Mouse (Mus musculus): ENCODE measurements around the gene Ccdc177. TPM values are rescaled to one million over a fixed set of nuclear protein-coding genes. Genes with fewer than 3 reads are reported as not detected.

Ccdc177 gene
- total and polyA plus RNA-seq, 3 experiments, result not detected

DNA sequence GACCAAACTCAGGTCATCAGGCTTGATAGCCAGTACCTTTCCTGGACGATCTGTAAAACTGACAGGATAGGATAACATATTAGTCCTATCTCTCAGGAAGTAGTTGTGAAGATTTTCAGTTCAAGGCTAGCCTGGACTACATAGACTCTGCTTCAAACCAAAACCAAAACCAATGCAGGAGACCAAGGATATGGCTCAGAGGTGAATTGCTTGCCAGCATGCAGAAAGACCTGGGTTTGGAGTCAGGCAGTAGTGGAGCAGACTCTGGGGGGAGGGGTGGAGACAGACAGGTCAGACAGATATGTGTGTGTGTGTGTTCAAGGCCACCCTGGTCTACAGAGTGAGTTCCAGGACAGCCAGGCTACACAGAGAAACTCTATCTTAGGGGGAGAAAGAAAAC, 26.1 kb upstream of the Ccdc177 start:
- Histone ChIP-seq H3K4me1 (ENCODE audit: control insufficient read depth in 1 of 2, insufficient read depth in 2 of 2, low read length in 2 of 2) (peaks cover 15 to 46% of the 10 kb centered on the region in 2 experiments), H3K27me3 (ENCODE audit: control insufficient read depth in 1 of 2, insufficient read depth in 2 of 2, low read length in 2 of 2) (no peaks in the 10 kb centered on the region), H3K9ac (ENCODE audit: control insufficient read depth, low read depth, low read length, poor library complexity, severe bottlenecking) (no peak overlapping the region), H3K36me3 (ENCODE audit: control insufficient read depth in 1 of 2, insufficient read depth in 2 of 2, low read length in 2 of 2) (peaks cover 0 to 34% of the 10 kb centered on the region in 2 experiments; a peak in 2 of 4 replicates), H3K4me3 (ENCODE audit: control insufficient read depth in 1 of 2, insufficient read depth in 1 of 2, low read depth in 2 of 2, low read length in 2 of 2) (no peak overlapping the region), H3K79me2 (ENCODE audit: control insufficient read depth, insufficient read depth, low read length, poor library complexity) (peaks cover 12% of the 10 kb centered on the region), H3K9me3 (replicated peaks; ENCODE audit: insufficient read depth, low read length) (no peaks in the 10 kb centered on the region), H3K27ac (ENCODE audit: control insufficient read depth, low read depth, low read length) (no peak overlapping the region)
- peak; percentile 31 for DNase-seq (ENCODE audit: low read depth, low spot score)
- TF ChIP-seq E2F4 (IDR thresholded peaks at IDR 0.05; ENCODE audit: borderline replicate concordance, low read depth, low read length) (no peak), MEF2A (IDR thresholded peaks at IDR 0.05; ENCODE audit: extremely low read depth, insufficient replicate concordance, low read depth, low read length, poor library complexity, severe bottlenecking) (no peak), KAT2A (conservative IDR thresholded peaks at IDR 0.05; ENCODE audit: low read depth, low read length) (no peak), GATA1 (IDR thresholded peaks at IDR 0.05; ENCODE audit: low read depth, low read length) (no peak), ZMIZ1 (IDR thresholded peaks at IDR 0.05; ENCODE audit: low read depth, low read length) (no peak), MAX (IDR thresholded peaks at IDR 0.05; ENCODE audit: low read length) (no peak), RCOR1 (IDR thresholded peaks at IDR 0.05; ENCODE audit: low read depth, low read length) (no peak), CHD1 (IDR thresholded peaks at IDR 0.05; ENCODE audit: low read depth, low read length) (no peak), NRF1 (IDR thresholded peaks at IDR 0.05; ENCODE audit: insufficient read depth, low read depth, low read length, poor library complexity, severe bottlenecking) (no peak), CHD2 (IDR thresholded peaks at IDR 0.05; ENCODE audit: low read length) (no peak), MAZ (IDR thresholded peaks at IDR 0.05; ENCODE audit: low read depth, low read length) (no peak)

DNA sequence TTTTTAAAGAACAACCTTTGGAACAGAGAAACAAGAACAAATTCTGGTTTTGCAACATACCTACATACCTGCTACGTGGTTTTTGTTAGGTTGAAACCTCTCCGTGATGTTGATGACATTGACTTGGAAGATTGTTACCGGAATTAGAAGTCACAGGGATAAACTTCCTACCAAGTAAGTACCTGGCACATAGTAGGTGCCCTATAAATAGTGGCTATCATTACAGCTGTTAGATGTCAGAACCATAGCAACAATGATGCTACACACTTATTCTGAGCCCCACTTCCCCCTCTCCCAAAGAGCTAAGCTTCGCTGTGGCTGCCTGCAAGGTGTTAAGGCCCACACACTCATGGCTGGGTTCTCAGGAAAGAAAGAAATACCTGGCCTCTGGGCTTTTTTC, 25.1 kb upstream of the Ccdc177 start:
- Histone ChIP-seq H3K9me3 (replicated peaks; ENCODE audit: insufficient read depth, low read length) (no peaks in the 10 kb centered on the region), H3K36me3 (ENCODE audit: control insufficient read depth in 1 of 2, insufficient read depth in 2 of 2, low read length in 2 of 2) (peaks cover 0 to 34% of the 10 kb centered on the region in 2 experiments; a peak in 2 of 4 replicates), H3K4me3 (ENCODE audit: control insufficient read depth in 1 of 2, insufficient read depth in 1 of 2, low read depth in 2 of 2, low read length in 2 of 2) (no peak overlapping the region), H3K9ac (ENCODE audit: control insufficient read depth, low read depth, low read length, poor library complexity, severe bottlenecking) (peak overlapping the region; percentile 33; the same call in 1 of the 2 replicates), H3K27me3 (ENCODE audit: control insufficient read depth in 1 of 2, insufficient read depth in 2 of 2, low read length in 2 of 2) (no peaks in the 10 kb centered on the region), H3K79me2 (ENCODE audit: control insufficient read depth, insufficient read depth, low read length, poor library complexity) (peaks cover 3% of the 10 kb centered on the region), H3K27ac (ENCODE audit: control insufficient read depth, low read depth, low read length) (peak overlapping the region; percentile 71), H3K4me1 (ENCODE audit: control insufficient read depth in 1 of 2, insufficient read depth in 2 of 2, low read length in 2 of 2) (peaks cover 15 to 46% of the 10 kb centered on the region in 2 experiments)
- TF ChIP-seq ZKSCAN1 (IDR thresholded peaks at IDR 0.05; ENCODE audit: low read depth, low read length), result peak; percentile 93
- TF ChIP-seq NELFE (IDR thresholded peaks at IDR 0.05; ENCODE audit: low read depth, low read length), result no peak
- TF ChIP-seq USF1 (IDR thresholded peaks at IDR 0.05; ENCODE audit: low read depth, low read length), result no peak
- TF ChIP-seq GABPA (IDR thresholded peaks at IDR 0.05; ENCODE audit: low read depth, low read length), result no peak
- no peak for TF ChIP-seq MXI1 (IDR thresholded peaks at IDR 0.05; ENCODE audit: low read depth, low read length)
- TF ChIP-seq USF2 (IDR thresholded peaks at IDR 0.05; ENCODE audit: borderline replicate concordance in 1 of 2, insufficient read depth in 1 of 2, low read depth in 1 of 2, low read length in 2 of 2), result no peak
- DNase-seq (ENCODE audit: low read depth, low spot score), result peak; percentile 33
